Mouse (Mus musculus): ENCODE measurements around the gene F13a1. TPM values are rescaled to one million over a fixed set of nuclear protein-coding genes. Genes with fewer than 3 reads are reported as not detected.

Gene F13a1
- polyA plus RNA-seq (2017; shearing (Covaris generic)) = under 1 TPM in 2 of 3 experiments, not detected in 1; 0.08 to 0.61 TPM

GRCm38 (mm10) chr13:37050126-37050525 lies at the start of gene F13a1:
TSS of gene F13a1 (minus strand) at chr13:37050244.
- ATAC-seq = no peak

- no peak for ATAC-seq
Observed at GRCm38 (mm10) chr13:37091620-37092019, 41.6 kb upstream of the F13a1 start.

- no peak for ATAC-seq
Observed at GRCm38 (mm10) chr13:37089104-37089503, 39.1 kb upstream of the F13a1 start.

GRCm38 (mm10) chr13:37081506-37082241 lies 31.6 kb upstream of the F13a1 start:
- ATAC-seq = no peak

GRCm38 (mm10) chr13:37071390-37071789 lies 21.3 kb upstream of the F13a1 start:
- ATAC-seq = no peak

GRCm38 (mm10) chr13:37070824-37071223 lies 20.8 kb upstream of the F13a1 start:
- ATAC-seq = no peak

GRCm38 (mm10) chr13:37060810-37061209 lies 10.8 kb upstream of the F13a1 start:
- no peak for ATAC-seq

- no peak for ATAC-seq
Observed at GRCm38 (mm10) chr13:37056662-37057061, 6.6 kb upstream of the F13a1 start.

- ATAC-seq = no peak
Observed at GRCm38 (mm10) chr13:37049631-37050030, 413 bp downstream of the F13a1 start.

- ATAC-seq = no peak
Observed at GRCm38 (mm10) chr13:37049018-37049417, 1.0 kb downstream of the F13a1 start.

GRCm38 (mm10) chr13:37045005-37045404 lies 5.0 kb downstream of the F13a1 start:
- ATAC-seq = no peak

- no peak for ATAC-seq
Observed at GRCm38 (mm10) chr13:37034745-37035144, 15.3 kb downstream of the F13a1 start.

- ATAC-seq = no peak
Observed at GRCm38 (mm10) chr13:37025996-37026579, 24.0 kb downstream of the F13a1 start.

GRCm38 (mm10) chr13:37021575-37021974 lies 28.5 kb downstream of the F13a1 start:
- no peak for ATAC-seq

GRCm38 (mm10) chr13:37010771-37011170 lies 39.3 kb downstream of the F13a1 start:
- ATAC-seq = peak; percentile 85

- ATAC-seq = peak; percentile 12
Observed at GRCm38 (mm10) chr13:37006224-37006623, 43.8 kb downstream of the F13a1 start.

- no peak for ATAC-seq
Observed at GRCm38 (mm10) chr13:36999210-36999705, 50.8 kb downstream of the F13a1 start.

GRCm38 (mm10) chr13:36993593-36993992 lies 56.5 kb downstream of the F13a1 start:
- ATAC-seq = no peak

- no peak for ATAC-seq
Observed at GRCm38 (mm10) chr13:36988392-36988791, 61.7 kb downstream of the F13a1 start.

GRCm38 (mm10) chr13:36973016-36973415 lies 77.0 kb downstream of the F13a1 start:
- ATAC-seq = no peak

GRCm38 (mm10) chr13:36972226-36972625 lies 77.8 kb downstream of the F13a1 start:
- ATAC-seq = no peak

- no peak for ATAC-seq
Observed at GRCm38 (mm10) chr13:36962926-36963325, 87.1 kb downstream of the F13a1 start.

GRCm38 (mm10) chr13:36958996-36959395 lies 91.0 kb downstream of the F13a1 start:
- ATAC-seq = no peak

GRCm38 (mm10) chr13:36954937-36955336 lies 95.1 kb downstream of the F13a1 start:
- peak; percentile 72 for ATAC-seq

Measured in inflammation-experienced regulatory T-cells, adult 6 months (primary cell).